In genomic region chr2:62684989-62685595, GRCm38 (mm10) we compare ENCODE assay signal across 16 mouse cellular contexts. TPM values are rescaled to one million over a fixed set of nuclear protein-coding genes. Genes with fewer than 3 reads are reported as not detected.
A peak's percentile ranks its signal among the peaks of the same experiment; 100 is the strongest.
DNase-seq lines count a peak whose midpoint lies in the region; ATAC-seq and TF ChIP-seq lines count a peak whose summit lies in the region.
"Had no signal": no experiment of that assay in that cellular context is flagged by ENCODE, and none has a peak within 500 bp of the region (broad histone marks: within the 10 kb centered on the region; RNA-seq: fewer than 3 reads in every experiment).

No protein-coding gene starts in this region.

- H3K4me2 ChIP-seq in kidney, postnatal 0 days (ENCODE audit: low read length): no peak overlapping the region
- H3K4me2 ChIP-seq: embryonic facial prominence, embryonic 13.5 days; forebrain, embryonic 13.5 days; liver, embryonic 13.5 days; neural tube, embryonic 12.5 days had no signal

- H3K27ac ChIP-seq in kidney, postnatal 0 days: no peak overlapping the region
- H3K27ac ChIP-seq in ES-E14 (ENCODE audit: insufficient read depth, low read depth, low read length, poor library complexity, severe bottlenecking): no peak overlapping the region
- H3K27ac ChIP-seq: embryonic facial prominence, embryonic 13.5 days; forebrain, embryonic 13.5 days; liver, embryonic 13.5 days; neural tube, embryonic 12.5 days had no signal

- no peak overlapping the region for H3K4me3 ChIP-seq in kidney, postnatal 0 days (replicated peaks; ENCODE audit: low read depth, low read length)
- H3K4me3 ChIP-seq in ES-E14 (ENCODE audit: insufficient read depth in 1 of 2, low read depth in 1 of 2, low read length in 2 of 2, poor library complexity in 1 of 2, severe bottlenecking in 1 of 2): no peak overlapping the region
- H3K4me3 ChIP-seq: embryonic facial prominence, embryonic 13.5 days; forebrain, embryonic 13.5 days; liver, embryonic 13.5 days; neural tube, embryonic 12.5 days had no signal

- H3K4me1 ChIP-seq in kidney, postnatal 0 days (replicated peaks; ENCODE audit: insufficient read depth, low read length): no peaks in the 10 kb centered on the region
- H3K4me1 ChIP-seq in ES-E14 (ENCODE audit: control insufficient read depth in 2 of 2, insufficient read depth in 2 of 2, low read length in 2 of 2, poor library complexity in 1 of 2): peaks cover 0 to 2% of the 10 kb centered on the region in 2 experiments; a peak in 1 of 4 replicates
- H3K4me1 ChIP-seq: embryonic facial prominence, embryonic 13.5 days; liver, embryonic 13.5 days; neural tube, embryonic 12.5 days had no signal

- H3K27me3 ChIP-seq in kidney, postnatal 0 days (ENCODE audit: insufficient read depth, low read length): no peaks in the 10 kb centered on the region
- H3K27me3 ChIP-seq: embryonic facial prominence, embryonic 13.5 days; forebrain, embryonic 13.5 days; liver, embryonic 13.5 days; neural tube, embryonic 12.5 days had no signal

- in situ Hi-C loops in ES-E14 (cut with MboI; ENCODE audit: low sequenced_read_pairs in 2 of 2, unreplicated experiment in 2 of 2): no loop called here

- H3K9me3 ChIP-seq in kidney, postnatal 0 days (replicated peaks; ENCODE audit: low read length): no peaks in the 10 kb centered on the region
- H3K9me3 ChIP-seq in ES-E14 (ENCODE audit: control insufficient read depth, insufficient read depth, low read depth, low read length): no peaks in the 10 kb centered on the region
- H3K9me3 ChIP-seq: embryonic facial prominence, embryonic 13.5 days; forebrain, embryonic 13.5 days; liver, embryonic 13.5 days; neural tube, embryonic 12.5 days had no signal

- no peaks in the 10 kb centered on the region for H3K36me3 ChIP-seq in kidney, postnatal 0 days (ENCODE audit: insufficient read depth, low read length)
- no peaks in the 10 kb centered on the region; the same call in 1 of the 2 replicates for H3K36me3 ChIP-seq in ES-E14 (ENCODE audit: control insufficient read depth, insufficient read depth, low read length, poor library complexity, severe bottlenecking)
- H3K36me3 ChIP-seq: embryonic facial prominence, embryonic 13.5 days; liver, embryonic 13.5 days; neural tube, embryonic 12.5 days had no signal

- TF ChIP-seq CTCF in kidney, postnatal 0 days (IDR thresholded peaks at IDR 0.05; ENCODE audit: low read depth): no peak

- no peak; the same call in 1 of the 2 replicates for ATAC-seq in kidney, postnatal 0 days (replicated peaks; ENCODE audit: low FRiP score, low read depth)
- ATAC-seq in common myeloid progenitor, adult 5-6 weeks (replicated peaks; ENCODE audit: low read depth, poor library complexity, severe bottlenecking): peak; percentile 92
- ATAC-seq in monocyte, adult 5-6 weeks (replicated peaks; ENCODE audit: insufficient number of reproducible peaks, low FRiP score, low TSS enrichment, poor library complexity, severe bottlenecking): peak; percentile 47; the same call in 1 of the 2 replicates
- ATAC-seq: forebrain, embryonic 13.5 days had no signal

- WGBS in kidney, postnatal 0 days: 51% methylated on average over 3 of the region's 3 CpGs

- DNase-seq in kidney, postnatal 0 days (ENCODE audit: low spot score): peak; percentile 7
- no peak for DNase-seq in kidney, postnatal 25 days
- DNase-seq in ES-E14 (ENCODE audit: low read depth, low spot score): no peak
- DNase-seq in thymus, postnatal 14 days: no peak
- DNase-seq in right cerebral cortex, postnatal 10 days (ENCODE audit: low spot score in 2 of 2): no peak
- DNase-seq: adrenal gland, postnatal 10 days; cerebellum, postnatal 10 days; liver, embryonic 13.5 days; lung, postnatal 14 days; midbrain, embryonic 14.5 days; spleen, adult 18-20 months had no signal

- no peak overlapping the region for H3K9ac ChIP-seq in kidney, postnatal 0 days (ENCODE audit: low read depth, low read length)
- no peak overlapping the region for H3K9ac ChIP-seq in ES-E14 (ENCODE audit: insufficient read depth, low read depth, low read length, poor library complexity, severe bottlenecking)
- H3K9ac ChIP-seq: embryonic facial prominence, embryonic 13.5 days; forebrain, embryonic 13.5 days; liver, embryonic 13.5 days; neural tube, embryonic 12.5 days had no signal

TF ChIP-seq in ES-E14, 5 proteins besides CTCF, POLR2A, EP300 and RAD21:
- no peak for TF ChIP-seq ZNF384 (IDR thresholded peaks at IDR 0.05; ENCODE audit: low read depth, low read length)
- no peak for TF ChIP-seq ZC3H11A (IDR thresholded peaks at IDR 0.05; ENCODE audit: borderline replicate concordance, low read depth, low read length)
- peak; percentile 86 for TF ChIP-seq MAFK (IDR thresholded peaks at IDR 0.05; ENCODE audit: insufficient read depth, low read depth, low read length)
TF ChIP-seq in ES-E14: peak in this region for 1.

RNA-seq across cellular contexts. Expression of gene Gca, which starts 21.0 kb away (rescaled TPM):
- polyA plus RNA-seq in kidney, postnatal 0 days (2015; fragmentation: Nextera tagmentation; extraction: Ambion mirVana): 16.5 and 19.3 TPM in 2 replicates
- 11.5 and 11.8 TPM in 2 replicates for total RNA-seq in ES-E14 (2012; rRNA removed)
- total RNA-seq in common myeloid progenitor, adult 5-6 weeks (2017): 3.1 and 4.0 TPM in 2 replicates
- 1.3 to 13.8 TPM (median 1.4 TPM) in 3 replicates for total RNA-seq in monocyte, adult 5-6 weeks (2017)

RNA-seq across cellular contexts. Expression of gene Ifih1, which starts 39.0 kb away (rescaled TPM):
- polyA plus RNA-seq in kidney, postnatal 0 days (2015; fragmentation: Nextera tagmentation; extraction: Ambion mirVana): 5.5 and 6.2 TPM in 2 replicates
- total RNA-seq in ES-E14 (2012; rRNA removed): 0.11 and 0.13 TPM in 2 replicates
- 27.3 and 29.9 TPM in 2 replicates for total RNA-seq in common myeloid progenitor, adult 5-6 weeks (2017)
- total RNA-seq in monocyte, adult 5-6 weeks (2017): 27.3 to 53.1 TPM (median 48.1 TPM) in 3 replicates

Comparison
In these comparisons a context has a peak if more than half of its experiments do, and no peak if none do; other contexts are left out.
1. RNA of gene Ifih1, which starts 39.0 kb away (total RNA-seq): 27.3 to 29.9 TPM in common myeloid progenitor, adult 5-6 weeks and 27.3 to 53.1 TPM in monocyte, adult 5-6 weeks; 0.11 to 0.13 TPM in ES-E14; every median in the first group is over 10 times any median in the second.